Mouse (Mus musculus) CH12.LX (cell line): Measurements from ENCODE around the gene Ptov1.

Experiments used
- CTCF ChIP-seq, 2 experiments: IDR thresholded peaks in 1 of 2; conservative IDR thresholded peaks in 1 of 2; 2 replicates each; pipeline ENCODE4 v1.5.1; 2011 to 2012; ENCODE audit warnings: low read depth in 2 of 2, low read length in 2 of 2, improper control_type of control experiment in 1 of 2, inconsistent platforms in 1 of 2, mild to moderate bottlenecking in 1 of 2, moderate library complexity in 1 of 2
- HCFC1 ChIP-seq: IDR thresholded peaks from 2 replicates; pipeline ENCODE4 v1.6.1; 2012; ENCODE audit warnings: low read depth, mild to moderate bottlenecking, inconsistent platforms, low read length, improper control_type of control experiment

- no peak for TF ChIP-seq CTCF (conservative IDR thresholded peaks at IDR 0.05 in 1 of 2, IDR thresholded peaks at IDR 0.05 in 1 of 2; ENCODE audit: low read depth in 2 of 2, low read length in 2 of 2)
- TF ChIP-seq HCFC1, result no peak
Observed at GRCm38 (mm10) chr7:44877833-44878232, 8.2 kb upstream of the Ptov1 start.
